Comparison of ENCODE assay signal across 16 mouse cellular contexts in genomic region chr5:100342422-100342821, GRCm38 (mm10).
DNase-seq lines count a peak whose midpoint lies in the region; TF ChIP-seq lines count a peak whose summit lies in the region.
"Had no signal": no experiment of that assay in that cellular context is flagged by ENCODE, and none has a peak within 500 bp of the region (broad histone marks: within the 10 kb centered on the region; RNA-seq: fewer than 3 reads in every experiment).

No protein-coding gene starts in this region.

- TF ChIP-seq POLR2A in CH12.LX (IDR thresholded peaks at IDR 0.05; ENCODE audit: low read depth, low read length): no peak

- TF ChIP-seq EP300 in CH12.LX (IDR thresholded peaks at IDR 0.05; ENCODE audit: low read length): 0 out of 2 replicates have a peak, but pooled peaks have one; percentile 28

- DNase-seq in CH12.LX (ENCODE audit: extremely low read depth): no peak
- no peak for DNase-seq in frontal cortex, postnatal 10 days (ENCODE audit: low spot score in 2 of 2)
- DNase-seq: adrenal gland, adult 2 months; adrenal gland, adult 8-10 months; adrenal gland, postnatal 10 days; adrenal gland, postnatal 14 days; adrenal gland, postnatal 25 days; adrenal gland, postnatal 36 days; B cell, adult 2 months; cerebellum, adult 11 months; cerebellum, adult 11-12 months; cerebellum, adult 18-20 months; cerebellum, adult 2 months; cerebellum, adult 8-10 months had no signal

- H3K27me3 ChIP-seq in CH12.LX (replicated peaks): peaks cover 1% of the 10 kb centered on the region
- H3K27me3 ChIP-seq: Patski had no signal

- no peak overlapping the region for H3K27ac ChIP-seq in CH12.LX (ENCODE audit: insufficient read depth, low read depth)

- TF ChIP-seq RAD21 in CH12.LX (IDR thresholded peaks at IDR 0.05; ENCODE audit: low read depth, low read length): no peak

- peaks cover 21 to 33% of the 10 kb centered on the region in 2 experiments for H3K4me1 ChIP-seq in CH12.LX (ENCODE audit: control insufficient read depth in 1 of 2, insufficient read depth in 2 of 2)

- no peak overlapping the region; the same call in 1 of the 2 replicates for H3K4me2 ChIP-seq in CH12.LX (ENCODE audit: insufficient read depth, low read depth, poor library complexity, severe bottlenecking)

- H3K4me3 ChIP-seq in CH12.LX (replicated peaks in 1 of 3; ENCODE audit: low read depth in 2 of 3, low read length in 2 of 3, poor library complexity in 1 of 3): no peak overlapping the region

- in situ Hi-C loops in CH12.LX (cut with MboI; ENCODE audit: low pct_ligation_motif_present, low pct_unique_long_range_greater_than_20kb, low sequenced_read_pairs): no loop called here

- no peaks in the 10 kb centered on the region for H3K36me3 ChIP-seq in CH12.LX (replicated peaks in 1 of 2; ENCODE audit: control insufficient read depth in 1 of 2, insufficient read depth in 1 of 2, low read length in 1 of 2)
- H3K36me3 ChIP-seq: G1E had no signal

- H3K9ac ChIP-seq in CH12.LX (ENCODE audit: insufficient read depth, low read depth): no peak overlapping the region

- no peaks in the 10 kb centered on the region for H3K9me3 ChIP-seq in CH12.LX (replicated peaks; ENCODE audit: low read length)
- H3K9me3 ChIP-seq: G1E had no signal

- dilution Hi-C loops in CH12.LX (cut with MboI; ENCODE audit: extremely low pct_ligation_motif_present, extremely low pct_unique_long_range_greater_than_20kb, low sequenced_read_pairs): no loop called here

- TF ChIP-seq CTCF in CH12.LX (conservative IDR thresholded peaks at IDR 0.05 in 1 of 2, IDR thresholded peaks at IDR 0.05 in 1 of 2; ENCODE audit: low read depth in 2 of 2, low read length in 2 of 2): no peak

- H3K79me2 ChIP-seq in CH12.LX (replicated peaks; ENCODE audit: control insufficient read depth, extremely low read depth, insufficient read depth, poor library complexity, severe bottlenecking): no peaks in the 10 kb centered on the region

TF ChIP-seq in CH12.LX, 34 proteins besides CTCF, POLR2A, EP300 and RAD21:
- TF ChIP-seq ZKSCAN1 (IDR thresholded peaks at IDR 0.05; ENCODE audit: borderline replicate concordance, low read depth, low read length) (no peak), BHLHE40 (IDR thresholded peaks at IDR 0.05; ENCODE audit: low read depth, low read length) (peak; percentile 58; the same call in 1 of the 2 replicates), POLR2AphosphoS2 (IDR thresholded peaks at IDR 0.05; ENCODE audit: low read depth, low read length) (no peak), MYC (IDR thresholded peaks at IDR 0.05; ENCODE audit: low read depth, low read length) (peak; percentile 88), MAX (IDR thresholded peaks at IDR 0.05; ENCODE audit: low read length) (peak; percentile 95), ELF1 (IDR thresholded peaks at IDR 0.05; ENCODE audit: low read depth, low read length) (no peak), IRF4 (IDR thresholded peaks at IDR 0.05; ENCODE audit: low read depth, low read length) (peak; percentile 32; the same call in 1 of the 2 replicates)
